Mouse (Mus musculus) 3T3-L1 (cell line): ENCODE data around the gene Zcrb1.
"Not testable (repeated sequence)": the region's sequence is repeated elsewhere in the genome, so short reads cannot be mapped to it uniquely, and the experiment has no call there.

ENCODE experiments used
- DNase-seq: peaks from one replicate; pipeline ENCODE4 v3.0.0-alpha.2; 2015; ENCODE audit warnings: low read depth, low spot score

Gene Zcrb1

GRCm38 (mm10) chr15:93397826-93398698, at the start of gene Zcrb1, which contains the start of gene Pphln1:
Zcrb1 (minus strand) TSS chr15:93398334.
Pphln1 (plus strand) TSS chr15:93398350.
- peak; percentile 78 for DNase-seq

GRCm38 (mm10) chr15:93443676-93444075, 45.5 kb upstream of the Zcrb1 start:
- DNase-seq: no peak

DNA sequence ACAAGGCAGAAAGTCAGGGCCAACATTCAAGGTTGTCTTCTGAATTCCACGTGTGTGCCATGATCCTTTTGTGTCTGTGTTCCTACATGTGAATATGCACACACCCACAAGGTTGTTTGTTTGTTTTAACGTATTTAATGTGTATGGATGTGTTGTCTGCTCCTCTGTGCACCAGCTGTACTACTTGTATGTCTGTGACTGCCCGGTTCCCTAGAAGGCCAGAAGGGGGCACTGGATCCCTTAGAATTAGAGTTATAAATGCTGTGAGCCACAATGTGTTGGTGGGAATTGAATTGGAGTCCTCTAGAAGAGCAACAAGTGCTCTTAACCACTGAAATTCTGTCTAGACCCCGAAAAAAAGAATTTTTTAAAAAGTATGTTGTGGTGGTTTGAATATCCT, 44.1 kb upstream of the Zcrb1 start:
- DNase-seq: peak; percentile 48

- DNase-seq: peak; percentile 76
Observed at GRCm38 (mm10) chr15:93438663-93439062, 40.5 kb upstream of the Zcrb1 start.

- no peak for DNase-seq
Observed at GRCm38 (mm10) chr15:93435998-93436397, 37.9 kb upstream of the Zcrb1 start.

GRCm38 (mm10) chr15:93433811-93434210, 35.7 kb upstream of the Zcrb1 start:
- no peak for DNase-seq

DNA sequence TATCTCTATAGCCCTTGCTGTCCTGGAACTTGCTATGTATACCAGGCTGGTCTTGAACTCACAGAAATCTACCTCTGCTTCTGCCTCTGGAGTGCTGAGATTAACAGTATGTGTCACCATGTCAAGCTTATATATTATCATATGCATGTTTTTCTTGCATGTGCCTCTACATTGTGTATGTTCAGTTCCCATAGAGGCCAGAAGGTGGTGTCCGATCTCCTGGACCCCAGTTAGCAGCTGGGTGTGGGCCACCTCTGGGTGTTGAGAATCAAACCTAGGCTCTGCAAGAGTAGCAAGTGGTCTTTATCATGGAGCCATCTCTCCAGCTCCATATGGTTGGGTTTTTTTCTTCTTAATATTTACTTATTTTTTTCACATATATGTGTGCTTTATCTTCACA, 24.4 kb upstream of the Zcrb1 start:
- peak; percentile 42 for DNase-seq

- no peak for DNase-seq
Observed at GRCm38 (mm10) chr15:93420596-93420995, 22.5 kb upstream of the Zcrb1 start.

GRCm38 (mm10) chr15:93416300-93416699, 18.2 kb upstream of the Zcrb1 start:
- DNase-seq: no peak

GRCm38 (mm10) chr15:93414456-93414855, 16.3 kb upstream of the Zcrb1 start:
- DNase-seq: no peak

GRCm38 (mm10) chr15:93412445-93412844, 14.3 kb upstream of the Zcrb1 start:
- DNase-seq: no peak

DNA sequence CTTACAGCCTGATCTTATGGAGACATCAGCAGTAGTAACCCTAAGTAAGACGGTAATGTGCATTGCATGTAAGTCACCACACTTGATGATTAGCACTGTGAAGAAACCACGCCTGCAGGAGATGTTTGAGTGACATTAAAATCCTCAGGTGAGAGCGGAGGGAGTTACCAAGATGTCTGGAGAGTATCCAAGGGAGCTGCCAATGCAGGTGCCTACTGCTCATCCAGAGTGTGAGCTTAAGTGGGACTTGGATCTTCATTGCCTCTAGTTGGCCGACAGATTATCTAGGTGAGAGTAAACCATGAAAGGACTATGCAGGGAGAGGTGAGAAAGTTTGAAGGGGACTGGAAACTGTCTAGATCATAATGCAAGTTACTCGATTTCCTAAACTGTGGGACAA, 8.4 kb upstream of the Zcrb1 start:
- no peak for DNase-seq

- DNase-seq: no peak
Observed at GRCm38 (mm10) chr15:93405446-93405986, 7.4 kb upstream of the Zcrb1 start.

DNA sequence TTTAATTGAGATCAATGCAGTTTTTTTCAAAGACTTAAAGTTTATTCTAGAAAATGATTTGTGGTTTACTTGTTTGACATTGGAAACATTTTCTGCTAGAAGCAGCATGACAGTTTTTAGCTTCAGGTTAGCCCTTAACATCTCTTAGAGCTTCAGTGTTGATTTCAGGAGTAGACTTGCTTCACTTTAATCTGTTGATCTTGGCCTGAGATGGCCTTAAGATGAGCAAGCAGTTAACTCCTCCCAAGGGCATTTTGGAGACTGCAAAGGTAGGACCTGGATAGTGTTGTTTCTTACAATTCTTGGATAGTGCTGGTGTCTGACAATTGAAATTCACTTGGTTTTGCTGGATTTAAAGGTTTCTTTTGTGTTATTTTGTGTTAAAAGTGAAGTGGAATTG, 6.7 kb upstream of the Zcrb1 start:
- no peak for DNase-seq

DNA sequence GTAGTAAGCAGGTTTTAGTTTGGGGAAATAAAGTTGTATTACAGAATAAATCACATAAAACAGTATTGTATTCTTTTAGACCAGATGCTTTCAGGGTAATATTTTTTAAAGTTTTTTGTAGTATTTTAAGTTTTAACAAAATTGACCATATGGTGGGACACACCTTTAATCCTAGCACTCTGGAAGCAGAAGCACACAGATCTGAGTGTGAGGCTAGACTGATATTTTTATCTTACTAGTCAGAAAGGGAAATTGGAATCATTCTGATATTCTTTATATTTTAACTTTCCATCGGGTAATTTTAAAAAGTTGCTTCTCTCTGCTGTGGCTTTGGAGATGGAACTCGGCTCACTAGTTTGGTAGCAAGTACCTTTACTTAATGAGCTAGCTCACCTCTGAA, 4.6 kb upstream of the Zcrb1 start:
- DNase-seq: no peak

- peak; percentile 18 for DNase-seq
Observed at GRCm38 (mm10) chr15:93401446-93401845, 3.3 kb upstream of the Zcrb1 start.

DNA sequence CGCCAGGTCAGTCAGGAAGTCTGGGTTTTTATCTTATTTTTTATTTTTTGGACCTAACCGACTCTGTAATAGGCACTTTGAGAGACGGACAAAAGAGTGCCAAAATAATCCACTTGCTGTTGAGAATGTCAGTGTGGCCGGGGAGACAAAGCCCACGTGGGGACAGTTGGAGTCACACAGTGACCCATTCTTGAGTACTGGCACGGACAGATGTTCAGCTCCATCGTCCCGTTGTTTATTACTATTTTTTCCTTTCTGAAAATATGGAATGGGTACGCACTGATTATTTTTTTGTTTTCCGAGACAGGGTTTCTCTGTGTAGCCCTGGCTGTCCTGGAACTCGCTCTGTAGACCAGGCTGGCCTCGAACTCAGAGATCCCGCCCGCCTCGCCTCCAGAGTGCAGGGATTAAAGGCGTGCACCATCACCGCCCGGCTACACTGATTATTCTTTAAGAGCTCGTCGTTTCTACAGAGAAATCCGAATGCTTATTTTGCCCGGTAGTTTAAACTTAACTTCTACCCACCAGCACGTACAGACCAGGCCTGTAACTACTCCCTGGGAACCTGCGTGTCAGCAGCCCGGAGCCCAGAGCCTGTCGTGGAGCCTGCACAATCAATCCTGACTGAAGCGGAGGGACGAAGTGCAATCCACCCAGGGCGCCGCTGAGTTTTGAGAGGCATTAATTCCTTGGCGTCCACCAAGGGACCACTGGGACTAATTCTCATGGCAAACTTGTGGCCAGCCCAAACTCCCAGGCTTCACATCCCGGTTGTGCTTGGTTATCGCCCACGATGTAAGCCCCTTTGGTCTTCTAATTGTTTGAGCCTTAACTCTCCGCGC, 786 bp upstream of the Zcrb1 start:
- DNase-seq: peak; percentile 44

DNA sequence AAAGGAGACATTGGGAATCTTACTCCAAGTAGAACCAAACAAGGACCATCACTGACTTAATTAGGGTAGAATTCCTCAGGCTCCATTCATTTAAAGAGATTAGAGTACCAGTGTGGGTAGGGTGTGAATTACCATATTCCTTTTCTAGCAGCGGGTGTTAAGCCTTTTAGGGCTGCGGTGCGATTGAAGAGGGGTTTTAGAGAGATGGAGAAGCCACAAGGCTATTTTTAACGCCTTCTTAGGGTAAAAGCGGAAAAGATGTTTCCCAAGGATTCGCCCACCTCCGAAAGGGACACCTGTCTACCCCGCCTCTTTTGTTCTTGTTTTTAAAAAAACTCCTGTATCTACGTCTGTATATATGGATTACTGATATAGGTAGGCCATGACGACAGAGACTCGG, 865 bp downstream of the Zcrb1 start:
- DNase-seq: peak; percentile 10

DNA sequence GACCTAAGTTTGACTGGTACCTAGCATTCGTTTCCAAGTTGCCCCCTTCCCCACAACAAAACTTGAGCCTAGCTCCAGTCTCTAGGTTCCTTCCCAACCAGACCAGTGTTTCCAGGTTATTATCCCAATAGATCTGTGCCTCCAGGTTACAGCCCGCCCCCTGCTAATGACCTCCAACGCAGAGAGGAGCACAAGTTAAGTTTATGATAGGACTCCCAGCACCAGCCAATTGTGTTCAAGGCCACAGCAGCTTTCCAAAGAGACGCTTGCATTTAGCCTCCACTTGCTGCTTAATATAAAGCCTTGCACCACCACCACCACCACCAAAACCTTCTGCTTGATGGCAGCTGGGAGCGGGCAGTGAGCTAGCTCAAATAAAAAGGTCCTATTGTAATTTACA, 16.8 kb downstream of the Zcrb1 start:
- DNase-seq: no peak

DNA sequence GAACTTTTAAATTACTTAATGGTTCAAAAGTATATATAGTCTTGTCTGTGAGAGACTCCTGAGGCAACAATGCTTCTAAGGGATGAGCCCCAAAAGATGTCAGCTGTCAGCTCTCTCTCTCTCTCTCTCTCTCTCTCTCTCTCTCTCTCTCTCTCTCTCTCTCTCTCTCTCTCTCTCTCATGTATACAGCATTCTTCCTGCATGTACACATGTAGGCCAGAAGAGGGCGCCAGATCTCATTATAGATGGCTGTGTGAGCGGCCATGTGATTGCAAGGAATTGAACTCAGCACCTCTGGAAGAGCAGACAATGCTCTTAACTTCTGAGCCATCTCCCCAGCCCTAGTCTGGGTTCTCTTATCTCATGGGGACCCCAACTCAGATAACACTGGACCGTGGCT, 19.0 kb downstream of the Zcrb1 start:
- peak; percentile 51 for DNase-seq

- no peak for DNase-seq
Observed at GRCm38 (mm10) chr15:93375696-93376095, 22.4 kb downstream of the Zcrb1 start.

GRCm38 (mm10) chr15:93372525-93373119, 25.5 kb downstream of the Zcrb1 start:
- not testable (repeated sequence) for DNase-seq
